Mouse (Mus musculus) liver, embryonic 13.5 days (tissue): ENCODE measurements around the gene Sez6l2. TPM values are rescaled to one million over a fixed set of nuclear protein-coding genes. Genes with fewer than 3 reads are reported as not detected.

Experiments
- ATAC-seq: fragments of 200-750 bp; cut with Nextera tagmentation; 2 replicates; pipeline ENCODE4 v1.8.0; 2017; ENCODE audit warnings: low read depth, mild to moderate bottlenecking, moderate number of reproducible peaks, moderate library complexity
- DNase-seq: peaks from one replicate; pipeline ENCODE4 v3.0.0; 2022
- H3K27ac ChIP-seq: fragments of 300-500 bp; sonication (generic); 2 replicates; pipeline ENCODE4 v1.5.1; 2015; ENCODE audit warnings: moderate library complexity, mild to moderate bottlenecking, inconsistent platforms
- H3K27me3 ChIP-seq: fragments of 300-500 bp; sonication (generic); 2 replicates; pipeline ENCODE4 v1.6.1; 2015; ENCODE audit warnings: mild to moderate bottlenecking, inconsistent platforms
- H3K36me3 ChIP-seq: fragments of 300-500 bp; sonication (generic); 2 replicates; pipeline ENCODE4 v1.6.1; 2015; ENCODE audit warnings: mild to moderate bottlenecking, inconsistent platforms
- H3K4me1 ChIP-seq: fragments of 300-500 bp; sonication (generic); replicated peaks from 2 replicates; pipeline ENCODE4 v1.6.1; 2015; ENCODE audit warnings: inconsistent platforms
- H3K4me2 ChIP-seq: fragments of 300-500 bp; sonication (generic); 2 replicates; pipeline ENCODE4 v1.6.1; 2015; ENCODE audit warnings: inconsistent platforms, mild to moderate bottlenecking, moderate library complexity
- H3K4me3 ChIP-seq: fragments of 300-500 bp; sonication (generic); replicated peaks from 2 replicates; pipeline ENCODE4 v1.5.1; 2015; ENCODE audit warnings: mild to moderate bottlenecking, inconsistent platforms
- H3K9ac ChIP-seq: fragments of 300-500 bp; sonication (generic); 2 replicates; pipeline ENCODE4 v1.6.1; 2015; ENCODE audit warnings: mild to moderate bottlenecking, inconsistent platforms
- H3K9me3 ChIP-seq: fragments of 300-500 bp; sonication (generic); replicated peaks from 2 replicates; pipeline ENCODE4 v1.6.1; 2016; ENCODE audit warnings: inconsistent platforms
- WGBS: fragments of 180-500 bp; shearing (Covaris S2); methylation state at CpG from one replicate; pipeline ENCODE4 v1.1.7; 2015; ENCODE audit not compliant: insufficient replicate concordance; 5-methylcytosine and 5-hydroxymethylcytosine counted together
- polyA plus RNA-seq: library from polyadenylated mRNA; unstranded; fragments of >200 nt; fragmentation: Nextera tagmentation; extraction: Ambion mirVana; gene quantifications from 2 replicates; pipeline ENCODE4 v1.2.1, GENCODE M21; 2015

Sez6l2 gene
- polyA plus RNA-seq, 1 experiment from 2014 or later = 0.09 TPM

GRCm38 (mm10) chr7:126961095-126961494 lies 10.7 kb downstream of the Sez6l2 start:
- no peak overlapping the region for H3K4me2 ChIP-seq
- no peak overlapping the region for H3K4me3 ChIP-seq
- DNase-seq (no peak), ATAC-seq (no peak)
- peaks cover 21% of the 10 kb centered on the region for H3K27me3 ChIP-seq
- no peaks in the 10 kb centered on the region for H3K4me1 ChIP-seq
- WGBS = 75% methylated on average over 5 of the region's 5 CpGs
- no peak overlapping the region for H3K9ac ChIP-seq
- no peak overlapping the region for H3K27ac ChIP-seq
- H3K9me3 ChIP-seq = no peaks in the 10 kb centered on the region
- no peaks in the 10 kb centered on the region for H3K36me3 ChIP-seq

GRCm38 (mm10) chr7:126961965-126962364 lies 11.6 kb downstream of the Sez6l2 start:
- DNase-seq (no peak), ATAC-seq (no peak)
- H3K4me1 ChIP-seq = no peaks in the 10 kb centered on the region
- H3K27me3 ChIP-seq = peaks cover 21% of the 10 kb centered on the region
- 71% methylated on average over 4 of the region's 4 CpGs for WGBS
- no peak overlapping the region for H3K27ac ChIP-seq
- H3K4me3 ChIP-seq = no peak overlapping the region
- H3K4me2 ChIP-seq = no peak overlapping the region
- H3K9me3 ChIP-seq = no peaks in the 10 kb centered on the region
- H3K9ac ChIP-seq = no peak overlapping the region
- no peaks in the 10 kb centered on the region for H3K36me3 ChIP-seq

- 37% methylated on average over 19 of the region's 19 CpGs for WGBS
- no peak for DNase-seq
- Histone ChIP-seq H3K4me3 (no peak overlapping the region), H3K27ac (no peak overlapping the region), H3K9me3 (no peaks in the 10 kb centered on the region), H3K9ac (no peak overlapping the region), H3K27me3 (peaks cover 21% of the 10 kb centered on the region), H3K4me2 (no peak overlapping the region), H3K36me3 (no peaks in the 10 kb centered on the region), H3K4me1 (no peaks in the 10 kb centered on the region)
- ATAC-seq = no peak
Measured at GRCm38 (mm10) chr7:126963548-126964286, 13.4 kb downstream of the Sez6l2 start.

GRCm38 (mm10) chr7:126965568-126965967 lies 15.2 kb downstream of the Sez6l2 start:
- no peak overlapping the region for H3K27ac ChIP-seq
- 43% methylated on average over 3 of the region's 3 CpGs for WGBS
- DNase-seq = no peak
- no peaks in the 10 kb centered on the region for H3K36me3 ChIP-seq
- no peaks in the 10 kb centered on the region for H3K4me1 ChIP-seq
- peaks cover 21% of the 10 kb centered on the region for H3K27me3 ChIP-seq
- H3K9me3 ChIP-seq = no peaks in the 10 kb centered on the region
- ATAC-seq = no peak
- no peak overlapping the region for H3K4me3 ChIP-seq
- no peak overlapping the region for H3K4me2 ChIP-seq
- H3K9ac ChIP-seq = no peak overlapping the region

- WGBS = 59% methylated on average over 6 of the region's 6 CpGs
- Histone ChIP-seq H3K4me2 (no peak overlapping the region), H3K27me3 (peaks cover 17% of the 10 kb centered on the region), H3K36me3 (no peaks in the 10 kb centered on the region), H3K4me3 (no peak overlapping the region), H3K9me3 (no peaks in the 10 kb centered on the region), H3K4me1 (no peaks in the 10 kb centered on the region), H3K9ac (no peak overlapping the region), H3K27ac (no peak overlapping the region)
- DNase-seq = no peak
- no peak for ATAC-seq
Measured at GRCm38 (mm10) chr7:126967361-126967760, 17.0 kb downstream of the Sez6l2 start.

- DNase-seq = no peak
- H3K36me3 ChIP-seq = peaks cover 28% of the 10 kb centered on the region
- H3K4me3 ChIP-seq = peak overlapping the region; percentile 87
- ATAC-seq = no peak
- H3K4me1 ChIP-seq = peaks cover 38% of the 10 kb centered on the region
- no peaks in the 10 kb centered on the region for H3K9me3 ChIP-seq
- H3K4me2 ChIP-seq = peak overlapping the region; percentile 81
- 4% methylated on average over 8 of the region's 8 CpGs for whole genome bisulfite sequencing
- H3K9ac ChIP-seq = no peak overlapping the region; the same call in none of the 2 replicates
- H3K27me3 ChIP-seq = no peaks in the 10 kb centered on the region
- H3K27ac ChIP-seq = peak overlapping the region; percentile 50; the same call in 1 of the 2 replicates
Measured at GRCm38 (mm10) chr7:126975493-126975892, 25.1 kb downstream of the Sez6l2 start.

- H3K9ac ChIP-seq = peak within 1 kb of the TSS; percentile 94
- 0% methylated on average over 1 of the region's 1 CpGs for WGBS
- peak within 1 kb of the TSS; percentile 87 for H3K4me3 ChIP-seq
- peak within 1 kb of the TSS; percentile 81 for H3K4me2 ChIP-seq
- no peaks in the 10 kb centered on the region for H3K27me3 ChIP-seq
- peak within 1 kb of the TSS; percentile 91 for H3K27ac ChIP-seq
- DNase-seq = no peak
- no peak for ATAC-seq
- peaks cover 29% of the 10 kb centered on the region for H3K36me3 ChIP-seq
- peaks cover 38% of the 10 kb centered on the region for H3K4me1 ChIP-seq
- H3K9me3 ChIP-seq = no peaks in the 10 kb centered on the region
Measured at GRCm38 (mm10) chr7:126975893-126975949, 25.4 kb downstream of the Sez6l2 start, which contains the start of gene Cdipt. Gene Cdipt, plus strand, starts transcription at chr7:126975914.

GRCm38 (mm10) chr7:126975950-126976866 lies 25.8 kb downstream of the Sez6l2 start, which contains the start of gene Cdiptos:
Gene Cdiptos, minus strand, starts transcription at chr7:126976098.
- Histone ChIP-seq H3K9me3 (no peaks in the 10 kb centered on the region), H3K9ac (peak within 1 kb of the TSS; percentile 94), H3K4me1 (peaks cover 40% of the 10 kb centered on the region), H3K27ac (peak within 1 kb of the TSS; percentile 91), H3K36me3 (peaks cover 34% of the 10 kb centered on the region), H3K4me2 (peak within 1 kb of the TSS; percentile 81), H3K4me3 (peak within 1 kb of the TSS; percentile 87), H3K27me3 (no peaks in the 10 kb centered on the region)
- ATAC-seq = peak; percentile 92
- peak; percentile 91 for DNase-seq
- under 1% methylated on average over 55 of the region's 55 CpGs for WGBS

GRCm38 (mm10) chr7:126976878-126977459 lies 26.6 kb downstream of the Sez6l2 start:
- peaks cover 48% of the 10 kb centered on the region for H3K4me1 ChIP-seq
- peak overlapping the region; percentile 81 for H3K4me2 ChIP-seq
- peak overlapping the region; percentile 87 for H3K4me3 ChIP-seq
- H3K9me3 ChIP-seq = no peaks in the 10 kb centered on the region
- ATAC-seq (no peak), DNase-seq (peak; percentile 24)
- H3K36me3 ChIP-seq = peaks cover 38% of the 10 kb centered on the region
- peak overlapping the region; percentile 91 for H3K27ac ChIP-seq
- no peaks in the 10 kb centered on the region for H3K27me3 ChIP-seq
- 22% methylated on average over 14 of the region's 14 CpGs for WGBS
- peak overlapping the region; percentile 94 for H3K9ac ChIP-seq

- ATAC-seq = no peak
- Histone ChIP-seq H3K9me3 (no peaks in the 10 kb centered on the region), H3K27me3 (no peaks in the 10 kb centered on the region), H3K9ac (no peak overlapping the region), H3K4me1 (peaks cover 52% of the 10 kb centered on the region), H3K27ac (no peak overlapping the region), H3K4me3 (no peak overlapping the region), H3K4me2 (no peak overlapping the region), H3K36me3 (peaks cover 38% of the 10 kb centered on the region)
- no peak for DNase-seq
- 76% methylated on average over 6 of the region's 6 CpGs for WGBS
Measured at GRCm38 (mm10) chr7:126978841-126979240, 28.5 kb downstream of the Sez6l2 start.

GRCm38 (mm10) chr7:126981601-126982000 lies 31.2 kb downstream of the Sez6l2 start:
- WGBS = 77% methylated on average over 2 of the region's 2 CpGs
- no peak overlapping the region for H3K9ac ChIP-seq
- H3K9me3 ChIP-seq = no peaks in the 10 kb centered on the region
- H3K4me1 ChIP-seq = peaks cover 44% of the 10 kb centered on the region
- H3K36me3 ChIP-seq = peaks cover 38% of the 10 kb centered on the region
- DNase-seq (no peak), ATAC-seq (no peak)
- H3K4me2 ChIP-seq = no peak overlapping the region
- H3K27ac ChIP-seq = no peak overlapping the region
- no peak overlapping the region for H3K4me3 ChIP-seq
- no peaks in the 10 kb centered on the region for H3K27me3 ChIP-seq
